Mouse (Mus musculus) liver, postnatal 0 days (tissue): ENCODE measurements around the gene Rftn1. TPM values are rescaled to one million over a fixed set of nuclear protein-coding genes. Genes with fewer than 3 reads are reported as not detected.
A peak's percentile ranks its signal among the peaks of the same experiment; 100 is the strongest.

Experiments
- ATAC-seq: fragments of 200-750 bp; cut with Nextera tagmentation; 2 replicates; pipeline ENCODE4 v1.8.0; 2017; ENCODE audit warnings: mild to moderate bottlenecking, moderate library complexity
- DNase-seq: peaks from one replicate; pipeline ENCODE4 v3.0.0-alpha.2; 2016
- H3K27ac ChIP-seq: fragments of 300-500 bp; sonication (generic); 2 replicates; pipeline ENCODE4 v1.5.1; 2014; ENCODE audit warnings: antibody characterized with exemption, moderate library complexity, mild to moderate bottlenecking, low read depth
- H3K27me3 ChIP-seq: fragments of 300-500 bp; sonication (generic); 2 replicates; pipeline ENCODE4 v1.6.1; 2014; ENCODE audit warnings: low read length, control low read depth, mixed read lengths; ENCODE audit not compliant: insufficient read depth
- H3K36me3 ChIP-seq: fragments of 300-500 bp; sonication (generic); replicated peaks from 2 replicates; pipeline ENCODE4 v1.6.1; 2014; ENCODE audit warnings: mild to moderate bottlenecking, control low read depth, low read length, moderate library complexity, mixed read lengths; ENCODE audit not compliant: insufficient read depth
- H3K4me1 ChIP-seq: fragments of 300-500 bp; sonication (generic); 2 replicates; pipeline ENCODE4 v1.6.1; 2014; ENCODE audit warnings: antibody characterized with exemption, mild to moderate bottlenecking, control low read depth; ENCODE audit not compliant: insufficient read depth
- H3K4me2 ChIP-seq: fragments of 300-500 bp; sonication (generic); 2 replicates; pipeline ENCODE4 v1.6.1; 2014; ENCODE audit warnings: low read depth, mild to moderate bottlenecking, low read length, moderate library complexity, mixed read lengths
- H3K4me3 ChIP-seq: fragments of 300-500 bp; sonication (generic); 2 replicates; pipeline ENCODE4 v1.5.1; 2014; ENCODE audit warnings: low read depth, low read length
- H3K9ac ChIP-seq: fragments of 300-500 bp; sonication (generic); replicated peaks from 2 replicates; pipeline ENCODE4 v1.6.1; 2014; ENCODE audit warnings: mild to moderate bottlenecking, moderate library complexity
- H3K9me3 ChIP-seq: fragments of 300-500 bp; sonication (generic); 2 replicates; pipeline ENCODE4 v1.6.1; 2016; ENCODE audit warnings: mild to moderate bottlenecking, control low read depth, low read length, mixed read lengths
- CTCF ChIP-seq: sonication (generic); IDR thresholded peaks from 2 replicates; pipeline ENCODE4 v1.5.1; 2016; ENCODE audit warnings: antibody characterized with exemption, low read depth
- EP300 ChIP-seq: IDR thresholded peaks from 2 replicates; pipeline ENCODE4 v1.6.1; 2016; ENCODE audit warnings: antibody characterized with exemption, low read depth, mild to moderate bottlenecking
- WGBS: fragments of 180-500 bp; shearing (Covaris S2); extraction: QIAGEN DNeasy Blood & Tissue Kit; methylation state at CpG from one replicate; pipeline ENCODE4 v1.1.7; 2014; ENCODE audit not compliant: insufficient replicate concordance; 5-methylcytosine and 5-hydroxymethylcytosine counted together
- polyA plus RNA-seq: library from polyadenylated mRNA; unstranded; fragments of >200 nt; fragmentation: Nextera tagmentation; extraction: Ambion mirVana; gene quantifications from 2 replicates; pipeline ENCODE4 v1.2.1, GENCODE M21; 2015

The Rftn1 gene
- polyA plus RNA-seq, 1 experiment from 2014 or later, result 6.0 TPM

DNA sequence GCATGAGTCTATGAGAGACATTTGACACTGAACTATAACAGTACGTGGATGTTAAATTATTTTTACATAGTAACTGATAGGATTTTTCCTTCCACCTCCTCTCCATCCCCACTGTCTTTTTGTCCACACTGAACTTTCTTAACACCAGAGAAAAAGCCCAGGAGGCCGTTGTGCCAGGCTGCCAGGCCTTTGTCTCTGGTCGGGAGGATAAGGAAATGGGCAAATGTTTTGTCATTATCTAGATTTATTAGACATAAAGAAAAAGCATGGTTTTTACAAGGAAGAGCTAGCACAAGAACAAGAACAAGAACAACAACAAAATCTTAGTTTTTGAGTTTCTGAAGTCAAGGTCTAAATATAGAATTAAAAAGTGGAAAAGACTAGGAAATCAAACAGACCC is 4.1 kb upstream of the Rftn1 start:
- 49% methylated on average over 3 of the region's 3 CpGs for WGBS
- Histone ChIP-seq H3K4me2 (no peak overlapping the region), H3K4me3 (no peak overlapping the region), H3K27ac (no peak overlapping the region), H3K27me3 (peaks cover 24% of the 10 kb centered on the region), H3K9me3 (no peaks in the 10 kb centered on the region), H3K4me1 (peaks cover 4% of the 10 kb centered on the region; the same call in 1 of the 2 replicates), H3K9ac (no peak overlapping the region), H3K36me3 (no peaks in the 10 kb centered on the region)
- DNase-seq (no peak), ATAC-seq (no peak)
- TF ChIP-seq CTCF, result no peak

DNA sequence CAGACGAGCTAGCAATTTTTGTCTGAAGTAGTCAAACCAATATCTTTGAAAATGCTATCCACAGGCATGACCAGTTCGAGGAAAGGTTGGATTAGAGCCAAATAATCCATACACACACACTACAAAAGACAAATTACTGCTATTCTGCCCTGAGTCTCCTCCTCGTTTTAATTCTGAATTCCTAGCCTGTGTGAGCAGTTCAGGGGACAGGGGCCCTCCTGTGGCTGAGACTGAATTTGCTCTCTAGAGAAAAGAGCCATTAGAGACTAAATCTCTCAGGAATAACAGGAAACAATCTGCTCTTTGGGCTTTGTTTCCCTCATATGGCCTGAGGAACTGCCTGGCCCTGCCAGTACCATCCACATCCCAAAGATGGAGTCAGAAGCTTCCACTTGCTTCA is 3.2 kb upstream of the Rftn1 start:
- DNase-seq, result no peak
- H3K27me3 ChIP-seq, result peaks cover 27% of the 10 kb centered on the region

DNA sequence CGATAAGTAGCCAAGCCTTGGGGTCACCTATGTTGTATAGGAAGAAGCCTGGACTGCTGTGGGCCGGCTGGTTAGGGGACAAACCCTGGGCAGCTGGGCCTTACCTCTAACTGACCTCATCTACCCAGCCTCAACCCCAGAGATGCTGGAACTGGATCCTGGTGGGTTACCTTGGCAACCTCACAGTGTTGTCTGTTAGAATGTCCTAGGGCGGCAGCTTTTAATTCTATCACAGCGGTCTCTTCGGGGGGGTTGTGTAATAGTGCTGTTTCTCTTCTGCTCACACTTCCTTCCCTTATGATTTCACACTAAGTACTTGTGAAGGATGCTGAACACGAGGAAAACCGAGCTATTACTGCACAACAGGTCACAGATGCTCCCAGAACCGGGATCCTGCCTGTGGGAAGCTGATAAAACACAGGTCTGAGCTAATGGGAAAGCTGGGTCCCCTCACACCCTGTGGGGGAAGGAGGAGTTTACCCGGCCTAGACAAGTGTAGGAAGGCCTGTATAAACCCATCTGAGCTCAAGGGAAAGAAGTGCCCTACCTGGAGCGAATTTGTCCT is 2.0 kb upstream of the Rftn1 start:
- no peak for TF ChIP-seq CTCF
- WGBS, result 59% methylated on average over 10 of the region's 10 CpGs
- Histone ChIP-seq H3K9me3 (no peaks in the 10 kb centered on the region), H3K4me2 (no peak overlapping the region), H3K27me3 (peaks cover 27% of the 10 kb centered on the region), H3K36me3 (no peaks in the 10 kb centered on the region), H3K9ac (no peak overlapping the region), H3K4me3 (no peak overlapping the region), H3K27ac (no peak overlapping the region), H3K4me1 (peaks cover 4% of the 10 kb centered on the region; the same call in 1 of the 2 replicates)
- DNase-seq (no peak), ATAC-seq (no peak)

More for the DNA sequence above, 3.2 kb upstream of the Rftn1 start:
- H3K9ac ChIP-seq, result no peak overlapping the region
- H3K4me3 ChIP-seq, result no peak overlapping the region
- no peak for TF ChIP-seq EP300
- TF ChIP-seq CTCF, result peak; percentile 56
- no peaks in the 10 kb centered on the region for H3K9me3 ChIP-seq
- peaks cover 4% of the 10 kb centered on the region; the same call in 1 of the 2 replicates for H3K4me1 ChIP-seq
- no peak overlapping the region for H3K4me2 ChIP-seq
- no peaks in the 10 kb centered on the region for H3K36me3 ChIP-seq
- no peak overlapping the region for H3K27ac ChIP-seq
- WGBS, result 43% methylated on average over 3 of the region's 3 CpGs
- ATAC-seq, result no peak

DNA sequence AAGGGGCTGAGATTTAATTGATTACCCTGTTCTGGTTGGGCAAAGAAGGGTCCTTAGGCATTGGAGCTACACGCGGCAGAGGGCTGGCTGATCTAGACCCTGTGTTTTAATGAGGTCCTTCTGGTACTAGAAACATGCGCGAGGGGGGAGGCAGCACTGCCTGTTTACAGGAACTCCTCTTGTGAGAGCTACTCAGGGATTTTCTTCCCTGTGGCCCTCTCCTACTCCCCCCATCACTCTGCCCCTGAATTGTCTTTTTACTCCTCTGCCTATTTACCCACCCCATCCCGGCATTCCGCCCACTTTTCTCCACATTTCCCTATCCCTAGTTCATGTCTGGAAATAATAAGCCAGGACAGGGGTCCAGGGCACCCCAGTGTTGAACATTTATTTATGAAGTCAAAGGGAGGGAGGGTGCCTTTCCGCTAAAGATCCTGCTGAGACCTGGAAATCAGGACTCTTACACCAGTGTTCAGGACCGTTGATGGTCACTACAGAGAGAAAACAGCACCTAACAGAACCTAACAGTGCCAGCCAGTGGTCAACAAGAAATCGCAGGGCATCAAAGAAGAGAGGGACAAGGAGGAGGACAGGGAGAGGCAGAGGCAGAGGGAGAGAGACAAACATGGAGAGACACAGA is 964 bp upstream of the Rftn1 start:
- peaks cover 27% of the 10 kb centered on the region for H3K27me3 ChIP-seq
- ATAC-seq, result no peak
- TF ChIP-seq EP300 (no peak), CTCF (no peak)

DNA sequence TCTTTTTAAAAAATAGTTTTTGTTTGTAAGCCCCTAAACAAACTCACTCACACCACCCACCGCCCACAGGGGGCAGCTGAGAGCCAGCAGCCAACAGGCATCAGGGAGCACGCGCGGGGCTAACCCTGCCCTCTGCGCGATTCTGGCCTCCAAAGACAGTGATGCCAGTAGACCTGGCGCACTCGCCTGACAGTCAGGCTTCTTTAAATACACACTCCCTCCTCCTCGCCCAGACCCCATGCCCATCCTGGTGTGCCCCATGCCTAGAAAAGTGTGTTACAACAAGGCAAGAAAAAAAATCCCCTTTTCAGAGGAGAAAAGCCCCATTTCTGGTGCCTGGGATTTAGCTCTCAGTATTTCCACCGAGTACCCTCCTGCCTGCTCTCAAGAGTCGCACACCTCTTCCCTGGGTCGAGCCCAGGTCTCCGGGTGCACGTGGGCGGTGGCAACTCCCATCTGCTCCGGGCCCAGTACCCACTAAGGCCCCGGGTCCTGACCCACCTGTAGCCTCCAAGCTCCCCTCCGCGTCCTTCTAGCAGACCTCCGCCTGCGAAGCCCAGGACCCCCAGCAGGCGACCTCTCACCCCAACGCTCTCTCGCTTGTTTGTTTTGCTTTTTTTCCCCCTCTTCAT is 977 bp downstream of the Rftn1 start:
- H3K4me3 ChIP-seq, result peak overlapping the region; percentile 66
- DNase-seq (peak; percentile 69), ATAC-seq (peak; percentile 65)
- H3K9ac ChIP-seq, result peak overlapping the region; percentile 69
- peaks cover 4% of the 10 kb centered on the region; the same call in 1 of the 2 replicates for H3K4me1 ChIP-seq
- TF ChIP-seq EP300, result no peak
- peak; percentile 65 for TF ChIP-seq CTCF
- no peaks in the 10 kb centered on the region for H3K36me3 ChIP-seq
- H3K9me3 ChIP-seq, result no peaks in the 10 kb centered on the region
- H3K27me3 ChIP-seq, result peaks cover 27% of the 10 kb centered on the region
- peak overlapping the region; percentile 82 for H3K4me2 ChIP-seq
- 1% methylated on average over 24 of the region's 24 CpGs for WGBS
- 0 out of 2 replicates have a peak overlapping the region, but pooled peaks have one; percentile 44 for H3K27ac ChIP-seq

More for the DNA sequence above, 964 bp upstream of the Rftn1 start:
- H3K4me3 ChIP-seq, result no peak overlapping the region
- peaks cover 4% of the 10 kb centered on the region; the same call in 1 of the 2 replicates for H3K4me1 ChIP-seq
- no peak overlapping the region for H3K4me2 ChIP-seq
- no peak for DNase-seq
- H3K27ac ChIP-seq, result no peak overlapping the region
- no peak overlapping the region for H3K9ac ChIP-seq
- 65% methylated on average over 9 of the region's 9 CpGs for WGBS
- H3K9me3 ChIP-seq, result no peaks in the 10 kb centered on the region
- H3K36me3 ChIP-seq, result no peaks in the 10 kb centered on the region

- Histone ChIP-seq H3K36me3 (no peaks in the 10 kb centered on the region), H3K4me2 (peak overlapping the region; percentile 82; the same call in 1 of the 2 replicates), H3K4me1 (peaks cover 4% of the 10 kb centered on the region; the same call in 1 of the 2 replicates), H3K4me3 (no peak overlapping the region), H3K27me3 (peaks cover 27% of the 10 kb centered on the region), H3K27ac (no peak overlapping the region), H3K9ac (no peak overlapping the region), H3K9me3 (no peaks in the 10 kb centered on the region)
- TF ChIP-seq CTCF (no peak), EP300 (no peak)
- ATAC-seq (no peak), DNase-seq (no peak)
- 69% methylated on average over 12 of the region's 12 CpGs for WGBS
These were observed 1.7 kb downstream of the Rftn1 start for GRCm38 (mm10) chr17:50188662-50189345.
